Mouse (Mus musculus) thymus, postnatal 25 days (tissue): ENCODE data around the gene Uxs1.

Experiments
- DNase-seq: peaks from one replicate; pipeline ENCODE4 v3.0.0; 2022

The Uxs1 gene

GRCm38 (mm10) chr1:43717967-43718366, 109.6 kb downstream of the Uxs1 start:
- no peak for DNase-seq

- DNase-seq, result no peak
Observed at GRCm38 (mm10) chr1:43714841-43715240, 112.8 kb downstream of the Uxs1 start.

GRCm38 (mm10) chr1:43698577-43699000, 129.0 kb downstream of the Uxs1 start:
- no peak for DNase-seq
